ENCODE assay signal across 9 mouse cellular contexts in genomic region chr19:56811590-56811989, GRCm38 (mm10). TPM values are rescaled to one million over a fixed set of nuclear protein-coding genes. Genes with fewer than 3 reads are reported as not detected.
DNase-seq lines count a peak whose midpoint lies in the region; ATAC-seq lines count a peak whose summit lies in the region.
"Had no signal": no experiment of that assay in that cellular context is flagged by ENCODE, and none has a peak within 500 bp of the region (broad histone marks: within the 10 kb centered on the region; RNA-seq: fewer than 3 reads in every experiment).

No protein-coding gene starts in this region.

- H3K4me2 ChIP-seq in hindbrain, embryonic 16.5 days (ENCODE audit: low read length) = no peak overlapping the region
- H3K4me2 ChIP-seq: neural tube, embryonic 13.5 days had no signal

- no peak overlapping the region for H3K27ac ChIP-seq in hindbrain, embryonic 16.5 days (ENCODE audit: low read depth, low read length)
- H3K27ac ChIP-seq: neural tube, embryonic 13.5 days had no signal

- H3K36me3 ChIP-seq in hindbrain, embryonic 16.5 days (ENCODE audit: control insufficient read depth, insufficient read depth, low read length) = peaks cover 14% of the 10 kb centered on the region

- no peak overlapping the region for H3K9ac ChIP-seq in hindbrain, embryonic 16.5 days (ENCODE audit: low read depth, low read length)
- H3K9ac ChIP-seq: neural tube, embryonic 13.5 days had no signal

- no peak overlapping the region for H3K4me3 ChIP-seq in hindbrain, embryonic 16.5 days (ENCODE audit: low read length)
- H3K4me3 ChIP-seq: neural tube, embryonic 13.5 days had no signal

- H3K9me3 ChIP-seq in hindbrain, embryonic 16.5 days (ENCODE audit: control insufficient read depth, low read length) = no peaks in the 10 kb centered on the region
- H3K9me3 ChIP-seq: neural tube, embryonic 13.5 days had no signal

- DNase-seq in right cerebral cortex, adult 2 months (ENCODE audit: low spot score in 2 of 2) = peak; percentile 33 to 53
- DNase-seq in right cerebral cortex, postnatal 25 days = no peak
- peak; percentile 59 for DNase-seq in adrenal gland, postnatal 10 days
- DNase-seq in fibroblast of lung, adult 2 months (ENCODE audit: low read depth) = peak; percentile 38
- DNase-seq in liver = peak; percentile 76
- peak; percentile 25 to 45 for DNase-seq in natural killer cell, adult 2 months (ENCODE audit: low spot score in 2 of 2)
- no peak for DNase-seq in thymus, postnatal 36 days

- peaks cover 2% of the 10 kb centered on the region; the same call in 1 of the 2 replicates for H3K4me1 ChIP-seq in hindbrain, embryonic 16.5 days (ENCODE audit: control insufficient read depth, insufficient read depth, low read depth, low read length)

- peak; percentile 52; the same call in 1 of the 2 replicates for ATAC-seq in hindbrain, embryonic 16.5 days

- WGBS in hindbrain, embryonic 16.5 days = 49% methylated on average over 9 of the region's 9 CpGs

- no peaks in the 10 kb centered on the region for H3K27me3 ChIP-seq in hindbrain, embryonic 16.5 days (replicated peaks; ENCODE audit: control insufficient read depth, insufficient read depth, low read length)
- H3K27me3 ChIP-seq: neural tube, embryonic 13.5 days had no signal

RNA-seq across cellular contexts. Expression of gene Ccdc186, which starts 10.4 kb away (rescaled TPM):
- 10 to 100 TPM; 19.9 to 20.0 TPM for total RNA-seq in adrenal gland, postnatal 10 days (2021)
- 19.1 and 20.2 TPM in 2 replicates for polyA plus RNA-seq in hindbrain, embryonic 16.5 days (2015; fragmentation: Nextera tagmentation; extraction: Ambion mirVana)

RNA-seq across cellular contexts. Expression of gene Tdrd1, which starts 14.4 kb away (rescaled TPM):
- under 1 TPM in 1 of 2 experiments, not detected in 1; 0.12 TPM for total RNA-seq in adrenal gland, postnatal 10 days (2021)
- polyA plus RNA-seq in hindbrain, embryonic 16.5 days (2015; fragmentation: Nextera tagmentation; extraction: Ambion mirVana) = 1.3 and 1.4 TPM in 2 replicates

Comparison
In these comparisons a context has a peak if more than half of its experiments do, and no peak if none do; other contexts are left out.
1. DNase-seq: peak in right cerebral cortex, adult 2 months (2 of 2), adrenal gland, postnatal 10 days (single experiment), fibroblast of lung, adult 2 months (single experiment), liver (single experiment) and natural killer cell, adult 2 months (2 of 2); none in right cerebral cortex, postnatal 25 days (single experiment) and thymus, postnatal 36 days (0 of 2).